Mouse (Mus musculus): Measurements from ENCODE around the gene Rfx3. TPM values are rescaled to one million over a fixed set of nuclear protein-coding genes. Genes with fewer than 3 reads are reported as not detected.

Gene Rfx3
- polyA plus RNA-seq, 1 experiment from 2014 or later: 8.2 TPM

GRCm38 (mm10) chr19:27904655-27905054 lies 106.3 kb downstream of the Rfx3 start:
- no peaks in the 10 kb centered on the region for H3K9me3 ChIP-seq
- no peaks in the 10 kb centered on the region for H3K4me1 ChIP-seq
- H3K36me3 ChIP-seq: peaks cover 3% of the 10 kb centered on the region; the same call in 1 of the 2 replicates
- no peak overlapping the region for H3K9ac ChIP-seq
- no peak overlapping the region for H3K4me2 ChIP-seq
- H3K27ac ChIP-seq: no peak overlapping the region
- ATAC-seq (ENCODE audit: insufficient number of reproducible peaks, low FRiP score, low TSS enrichment, low read depth): no peak
- H3K27me3 ChIP-seq: no peaks in the 10 kb centered on the region
- WGBS: 50% methylated on average over 2 of the region's 2 CpGs
- no peak overlapping the region for H3K4me3 ChIP-seq

- no peak for ATAC-seq (ENCODE audit: insufficient number of reproducible peaks, low FRiP score, low TSS enrichment, low read depth)
- no peak overlapping the region for H3K27ac ChIP-seq
- WGBS: 62% methylated on average over 4 of the region's 4 CpGs
- no peaks in the 10 kb centered on the region for H3K9me3 ChIP-seq
- H3K27me3 ChIP-seq: no peaks in the 10 kb centered on the region
- H3K9ac ChIP-seq: no peak overlapping the region
- H3K4me3 ChIP-seq: no peak overlapping the region
- peaks cover 3% of the 10 kb centered on the region; the same call in 1 of the 2 replicates for H3K36me3 ChIP-seq
- no peak overlapping the region for H3K4me2 ChIP-seq
- no peaks in the 10 kb centered on the region for H3K4me1 ChIP-seq
Observed at GRCm38 (mm10) chr19:27904209-27904608, 106.8 kb downstream of the Rfx3 start.

- 79% methylated on average over 9 of the region's 9 CpGs for WGBS
- Histone ChIP-seq H3K27me3 (no peaks in the 10 kb centered on the region), H3K4me3 (no peak overlapping the region), H3K9me3 (no peaks in the 10 kb centered on the region), H3K36me3 (peaks cover 3% of the 10 kb centered on the region; the same call in 1 of the 2 replicates), H3K27ac (no peak overlapping the region), H3K4me2 (no peak overlapping the region), H3K4me1 (no peaks in the 10 kb centered on the region), H3K9ac (no peak overlapping the region)
- ATAC-seq (ENCODE audit: insufficient number of reproducible peaks, low FRiP score, low TSS enrichment, low read depth): no peak
Observed at GRCm38 (mm10) chr19:27902601-27903000, 108.4 kb downstream of the Rfx3 start.

GRCm38 (mm10) chr19:27901693-27902092 lies 109.3 kb downstream of the Rfx3 start:
- ATAC-seq (ENCODE audit: insufficient number of reproducible peaks, low FRiP score, low TSS enrichment, low read depth): no peak
- Histone ChIP-seq H3K4me1 (no peaks in the 10 kb centered on the region), H3K9me3 (no peaks in the 10 kb centered on the region), H3K4me3 (no peak overlapping the region), H3K27ac (no peak overlapping the region), H3K36me3 (peaks cover 3% of the 10 kb centered on the region; the same call in 1 of the 2 replicates), H3K4me2 (no peak overlapping the region), H3K27me3 (no peaks in the 10 kb centered on the region), H3K9ac (no peak overlapping the region)
- WGBS: 87% methylated on average over 6 of the region's 6 CpGs

GRCm38 (mm10) chr19:27884520-27884919 lies 126.4 kb downstream of the Rfx3 start:
- Histone ChIP-seq H3K27me3 (no peaks in the 10 kb centered on the region), H3K9me3 (no peaks in the 10 kb centered on the region), H3K4me2 (no peak overlapping the region), H3K36me3 (no peaks in the 10 kb centered on the region), H3K4me1 (no peaks in the 10 kb centered on the region), H3K9ac (no peak overlapping the region), H3K27ac (no peak overlapping the region), H3K4me3 (no peak overlapping the region)
- WGBS: 94% methylated on average over 3 of the region's 3 CpGs
- no peak for ATAC-seq (ENCODE audit: insufficient number of reproducible peaks, low FRiP score, low TSS enrichment, low read depth)

GRCm38 (mm10) chr19:27877429-27877828 lies 133.5 kb downstream of the Rfx3 start:
- Histone ChIP-seq H3K4me2 (no peak overlapping the region), H3K4me1 (no peaks in the 10 kb centered on the region), H3K4me3 (no peak overlapping the region), H3K9ac (no peak overlapping the region), H3K27ac (no peak overlapping the region), H3K36me3 (no peaks in the 10 kb centered on the region), H3K9me3 (no peaks in the 10 kb centered on the region), H3K27me3 (no peaks in the 10 kb centered on the region)
- no peak for ATAC-seq (ENCODE audit: insufficient number of reproducible peaks, low FRiP score, low TSS enrichment, low read depth)
- WGBS: 84% methylated on average over 2 of the region's 2 CpGs

- Histone ChIP-seq H3K36me3 (no peaks in the 10 kb centered on the region), H3K9ac (no peak overlapping the region), H3K27me3 (no peaks in the 10 kb centered on the region), H3K27ac (no peak overlapping the region), H3K4me2 (no peak overlapping the region), H3K4me1 (no peaks in the 10 kb centered on the region), H3K4me3 (no peak overlapping the region), H3K9me3 (no peaks in the 10 kb centered on the region)
- ATAC-seq (ENCODE audit: insufficient number of reproducible peaks, low FRiP score, low TSS enrichment, low read depth): no peak
- WGBS: 86% methylated on average over 3 of the region's 3 CpGs
Observed at GRCm38 (mm10) chr19:27870794-27871193, 140.2 kb downstream of the Rfx3 start.

- no peak for ATAC-seq (ENCODE audit: insufficient number of reproducible peaks, low FRiP score, low TSS enrichment, low read depth)
- Histone ChIP-seq H3K9ac (no peak overlapping the region), H3K4me1 (no peaks in the 10 kb centered on the region)
Observed at GRCm38 (mm10) chr19:27859641-27860040, 151.3 kb downstream of the Rfx3 start.

GRCm38 (mm10) chr19:27848946-27849345 lies 162.0 kb downstream of the Rfx3 start:
- H3K27ac ChIP-seq: no peak overlapping the region
- H3K4me3 ChIP-seq: no peak overlapping the region
- H3K36me3 ChIP-seq: 0 out of 2 replicates have a peak, but pooled peaks cover 5% of the 10 kb centered on the region
- ATAC-seq (ENCODE audit: insufficient number of reproducible peaks, low FRiP score, low TSS enrichment, low read depth): no peak
- H3K9me3 ChIP-seq: no peaks in the 10 kb centered on the region
- no peaks in the 10 kb centered on the region for H3K27me3 ChIP-seq
- WGBS: 85% methylated on average over 1 of the region's 1 CpGs
- no peak overlapping the region for H3K4me2 ChIP-seq
- no peak overlapping the region for H3K9ac ChIP-seq
- no peaks in the 10 kb centered on the region for H3K4me1 ChIP-seq

More at GRCm38 (mm10) chr19:27859641-27860040, 151.3 kb downstream of the Rfx3 start:
- H3K4me2 ChIP-seq: no peak overlapping the region
- no peak overlapping the region for H3K4me3 ChIP-seq
- no peaks in the 10 kb centered on the region for H3K36me3 ChIP-seq
- H3K27ac ChIP-seq: no peak overlapping the region
- H3K27me3 ChIP-seq: no peaks in the 10 kb centered on the region
- no peaks in the 10 kb centered on the region for H3K9me3 ChIP-seq

- Histone ChIP-seq H3K4me3 (no peak overlapping the region), H3K36me3 (0 out of 2 replicates have a peak, but pooled peaks cover 5% of the 10 kb centered on the region), H3K4me1 (no peaks in the 10 kb centered on the region), H3K4me2 (no peak overlapping the region), H3K9ac (no peak overlapping the region), H3K27ac (no peak overlapping the region), H3K9me3 (no peaks in the 10 kb centered on the region), H3K27me3 (no peaks in the 10 kb centered on the region)
- no peak for ATAC-seq (ENCODE audit: insufficient number of reproducible peaks, low FRiP score, low TSS enrichment, low read depth)
- WGBS: 68% methylated on average over 4 of the region's 4 CpGs
Observed at GRCm38 (mm10) chr19:27847055-27847454, 163.9 kb downstream of the Rfx3 start.

GRCm38 (mm10) chr19:27838635-27839034 lies 172.3 kb downstream of the Rfx3 start:
- WGBS: 73% methylated on average over 3 of the region's 3 CpGs
- H3K4me1 ChIP-seq: no peaks in the 10 kb centered on the region
- H3K9me3 ChIP-seq: no peaks in the 10 kb centered on the region
- H3K4me3 ChIP-seq: no peak overlapping the region
- H3K9ac ChIP-seq: no peak overlapping the region
- no peak overlapping the region for H3K4me2 ChIP-seq
- H3K27me3 ChIP-seq: no peaks in the 10 kb centered on the region
- H3K36me3 ChIP-seq: no peaks in the 10 kb centered on the region
- ATAC-seq (ENCODE audit: insufficient number of reproducible peaks, low FRiP score, low TSS enrichment, low read depth): no peak
- no peak overlapping the region for H3K27ac ChIP-seq

- Histone ChIP-seq H3K36me3 (no peaks in the 10 kb centered on the region), H3K4me2 (no peak overlapping the region), H3K9ac (no peak overlapping the region), H3K9me3 (no peaks in the 10 kb centered on the region), H3K27ac (no peak overlapping the region), H3K4me1 (no peaks in the 10 kb centered on the region), H3K4me3 (no peak overlapping the region), H3K27me3 (no peaks in the 10 kb centered on the region)
- 84% methylated on average over 4 of the region's 4 CpGs for WGBS
- ATAC-seq (ENCODE audit: insufficient number of reproducible peaks, low FRiP score, low TSS enrichment, low read depth): no peak
Observed at GRCm38 (mm10) chr19:27838041-27838440, 172.9 kb downstream of the Rfx3 start.

GRCm38 (mm10) chr19:27832448-27832847 lies 178.5 kb downstream of the Rfx3 start:
- Histone ChIP-seq H3K36me3 (no peaks in the 10 kb centered on the region), H3K4me3 (no peak overlapping the region), H3K4me2 (no peak overlapping the region), H3K9ac (no peak overlapping the region), H3K4me1 (no peaks in the 10 kb centered on the region), H3K27ac (no peak overlapping the region), H3K27me3 (no peaks in the 10 kb centered on the region), H3K9me3 (no peaks in the 10 kb centered on the region)
- ATAC-seq (ENCODE audit: insufficient number of reproducible peaks, low FRiP score, low TSS enrichment, low read depth): no peak
- WGBS: 82% methylated on average over 1 of the region's 1 CpGs

All from limb, embryonic 15.5 days (tissue).